Mouse (Mus musculus) thymus, adult 2 months (tissue): ENCODE data around the gene Icam1. TPM values are rescaled to one million over a fixed set of nuclear protein-coding genes. Genes with fewer than 3 reads are reported as not detected.
"Not testable (repeated sequence)": the region's sequence is repeated elsewhere in the genome, so short reads cannot be mapped to it uniquely, and the experiment has no call there.

Source experiments
- DNase-seq: peaks from one replicate; pipeline ENCODE4 v3.0.0; 2021
- H3K27ac ChIP-seq: fragments of 200-500 bp; 2 replicates; pipeline ENCODE4 v1.5.1; 2012; ENCODE audit warnings: low read length, control low read depth; ENCODE audit not compliant: control insufficient read depth, insufficient read depth
- H3K27me3 ChIP-seq: fragments of 200-500 bp; 2 replicates; pipeline ENCODE4 v1.6.1; 2012; ENCODE audit warnings: mild to moderate bottlenecking, low read length, moderate library complexity, mixed read lengths; ENCODE audit not compliant: control insufficient read depth, insufficient read depth
- H3K36me3 ChIP-seq: fragments of 200-500 bp; 2 replicates; pipeline ENCODE4 v1.6.1; 2012; ENCODE audit warnings: mild to moderate bottlenecking, low read length, moderate library complexity; ENCODE audit not compliant: control insufficient read depth, insufficient read depth
- H3K4me1 ChIP-seq: fragments of 200-500 bp; replicated peaks from 2 replicates; pipeline ENCODE4 v1.6.1; 2012; ENCODE audit warnings: low read length; ENCODE audit not compliant: control insufficient read depth, insufficient read depth
- H3K4me3 ChIP-seq: fragments of 200-500 bp; 2 replicates; pipeline ENCODE4 v1.5.1; 2012; ENCODE audit warnings: mild to moderate bottlenecking, low read length, control low read depth, moderate library complexity; ENCODE audit not compliant: control insufficient read depth, insufficient read depth
- CTCF ChIP-seq: fragments of 200-500 bp; IDR thresholded peaks from 2 replicates; pipeline ENCODE4 v1.5.1; 2012; ENCODE audit warnings: mild to moderate bottlenecking, control low read depth, low read length, moderate library complexity, borderline replicate concordance; ENCODE audit not compliant: control insufficient read depth, poor library complexity, insufficient read depth; ENCODE audit errors: extremely low read depth
- POLR2A ChIP-seq: fragments of 200-500 bp; IDR thresholded peaks from 2 replicates; pipeline ENCODE4 v1.6.1; 2012; ENCODE audit warnings: mild to moderate bottlenecking, low read length, control low read depth, moderate library complexity; ENCODE audit not compliant: control insufficient read depth, poor library complexity, insufficient read depth; ENCODE audit errors: extremely low read depth
- WGBS: fragments of 180-500 bp; shearing (Covaris S2); methylation state at CpG from one replicate; pipeline ENCODE4 v1.1.7; 2018; 5-methylcytosine and 5-hydroxymethylcytosine counted together
- polyA plus RNA-seq: library from polyadenylated mRNA; depleted of rRNA; stranded (reverse); fragments of >200 nt; gene quantifications from 2 replicates; pipeline ENCODE4 v1.2.3, GENCODE M21; 2012

Gene Icam1
- polyA plus RNA-seq, 1 experiment: 90.8 TPM

DNA sequence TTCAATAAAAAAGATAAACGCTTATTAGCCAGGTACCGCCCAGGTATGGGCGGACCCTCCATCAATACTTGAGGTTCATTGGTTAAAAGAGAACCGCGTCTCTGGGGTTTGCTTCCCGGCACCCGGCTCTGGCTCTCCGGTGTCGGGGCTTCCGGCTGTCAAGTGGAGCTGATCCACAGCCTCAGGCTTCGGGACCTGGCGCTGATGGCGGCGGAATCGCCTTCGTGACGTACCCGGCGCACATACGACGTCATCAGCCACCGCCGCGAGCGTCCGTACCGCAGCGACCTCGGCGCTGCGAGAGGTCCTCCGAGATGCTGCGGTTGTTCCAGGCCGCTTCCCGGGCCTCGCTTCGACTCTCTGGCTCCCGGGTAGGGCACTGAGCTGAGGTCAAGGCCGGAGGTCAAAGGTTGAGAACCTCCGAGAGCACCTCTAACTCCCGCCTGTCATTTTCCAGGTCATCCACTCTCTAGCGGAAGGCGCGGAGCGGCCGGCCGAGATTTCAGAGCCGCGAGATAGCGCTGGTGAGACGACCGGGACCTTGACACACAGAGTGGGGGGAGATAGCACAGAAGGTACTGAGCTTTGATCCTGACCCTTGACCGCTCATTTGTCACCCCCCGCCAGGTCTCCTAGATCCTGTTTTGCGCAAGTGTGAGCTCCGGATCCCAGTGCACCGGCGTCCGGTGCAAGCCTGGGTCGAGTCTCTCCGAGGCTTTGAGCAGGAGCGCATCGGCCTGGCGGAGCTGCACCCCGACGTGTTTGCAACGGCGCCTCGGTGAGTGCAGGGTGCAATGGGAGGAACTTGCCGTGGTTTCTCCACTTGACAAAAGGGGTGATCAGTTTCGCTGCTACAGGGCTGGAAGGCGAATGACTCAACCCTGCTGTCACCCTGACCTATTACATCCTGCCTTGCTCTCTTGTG is 12.9 kb upstream of the Icam1 start, which contains the start of gene Mrpl4:
TSS of gene Mrpl4 (plus strand) at position 112 of the 925 bp plus-strand sequence.
- TF ChIP-seq CTCF: peak; percentile 48; the same call in 1 of the 2 replicates
- TF ChIP-seq POLR2A: peak; percentile 51; the same call in 1 of the 2 replicates
- under 1% methylated on average over 72 of the region's 72 CpGs for WGBS
- H3K4me3 ChIP-seq: peak within 1 kb of the TSS; percentile 73
- peaks cover 3% of the 10 kb centered on the region; the same call in 1 of the 2 replicates for H3K4me1 ChIP-seq
- DNase-seq: peak; percentile 80
- no peaks in the 10 kb centered on the region for H3K27me3 ChIP-seq
- peaks cover 8% of the 10 kb centered on the region for H3K36me3 ChIP-seq
- H3K27ac ChIP-seq: no peak within 1 kb of the TSS

DNA sequence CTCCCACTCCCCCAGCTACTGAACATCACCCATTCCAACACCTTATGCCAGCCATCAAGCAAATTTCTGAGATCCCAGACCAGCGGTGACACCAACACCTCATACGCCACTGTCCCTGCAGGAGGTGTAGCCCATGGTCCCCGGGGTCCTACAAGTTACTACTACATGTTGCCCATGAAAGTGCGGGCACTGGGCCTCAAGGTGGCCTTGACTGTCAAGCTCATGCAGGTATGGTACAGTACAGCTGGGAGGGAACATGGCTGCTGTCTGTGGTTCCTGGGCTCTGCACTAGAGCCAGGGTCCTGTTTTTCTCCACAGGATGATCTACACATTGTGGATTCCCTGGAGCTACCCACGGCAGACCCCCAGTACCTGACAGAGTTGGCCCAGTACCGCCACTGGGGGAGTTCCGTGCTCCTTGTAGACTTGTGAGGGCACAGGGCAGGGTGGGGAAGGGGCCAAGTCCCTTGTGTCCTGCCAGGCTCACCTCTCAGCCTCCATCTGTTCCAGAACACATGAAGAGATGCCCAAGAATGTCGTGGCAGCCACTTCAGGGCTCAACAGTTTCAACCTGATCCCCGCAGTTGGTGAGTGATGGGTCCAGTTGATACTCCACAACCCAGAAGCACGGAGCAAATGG is 8.4 kb upstream of the Icam1 start:
- H3K27me3 ChIP-seq: no peaks in the 10 kb centered on the region
- peaks cover 10% of the 10 kb centered on the region for H3K36me3 ChIP-seq
- no peak for DNase-seq
- WGBS: 96% methylated on average over 10 of the region's 10 CpGs
- H3K4me3 ChIP-seq: no peak overlapping the region
- no peak for TF ChIP-seq CTCF
- no peak for TF ChIP-seq POLR2A
- peaks cover 3% of the 10 kb centered on the region; the same call in 1 of the 2 replicates for H3K4me1 ChIP-seq
- H3K27ac ChIP-seq: no peak overlapping the region

DNA sequence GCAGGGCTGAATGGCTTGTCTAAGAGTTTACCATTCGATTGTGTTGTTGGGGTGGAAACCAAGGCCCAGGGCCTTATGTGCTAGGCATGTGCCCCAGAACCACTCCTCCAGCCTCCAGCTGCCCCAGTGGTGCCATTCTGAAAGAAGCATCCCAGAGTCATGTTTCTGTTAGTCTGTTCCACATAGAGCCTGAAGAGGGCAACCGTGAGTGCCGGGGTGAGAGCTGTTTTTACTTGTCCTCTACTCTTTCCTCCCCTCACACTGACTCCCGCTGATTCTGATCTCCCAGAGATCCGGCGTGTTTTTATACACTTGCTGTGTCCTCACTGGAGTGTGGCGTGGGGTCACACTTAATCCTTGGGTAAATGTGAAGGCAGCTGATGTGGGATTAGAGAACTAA is 7.8 kb upstream of the Icam1 start:
- DNase-seq: no peak
- 88% methylated on average over 7 of the region's 7 CpGs for WGBS
- peaks cover 10% of the 10 kb centered on the region for H3K36me3 ChIP-seq

DNA sequence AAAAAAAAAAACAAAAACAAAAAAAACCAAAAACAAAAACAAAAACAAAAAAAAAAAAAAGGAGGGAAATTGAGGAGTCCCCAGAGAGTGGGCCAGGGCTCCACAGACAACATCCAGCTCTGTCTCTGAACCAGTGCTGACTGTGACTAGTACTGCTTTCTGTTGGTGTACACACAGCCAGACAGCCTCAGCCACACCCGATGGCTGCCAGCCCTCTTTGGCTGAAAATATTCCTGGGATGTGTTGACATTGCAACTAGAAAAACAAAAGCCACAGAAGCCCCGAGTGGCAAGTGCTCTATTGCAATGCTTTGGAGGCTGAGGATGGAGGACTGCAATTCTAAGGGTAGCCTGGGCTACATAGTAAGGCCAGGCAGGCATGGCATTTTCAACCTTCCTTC is 5.4 kb upstream of the Icam1 start:
- DNase-seq: no peak
- Histone ChIP-seq H3K4me3 (no peak overlapping the region), H3K27me3 (no peaks in the 10 kb centered on the region), H3K36me3 (peaks cover 10% of the 10 kb centered on the region), H3K27ac (no peak overlapping the region), H3K4me1 (peaks cover 10% of the 10 kb centered on the region)
- TF ChIP-seq CTCF (no peak), POLR2A (no peak)
- WGBS: 76% methylated on average over 2 of the region's 2 CpGs

More for the DNA sequence above, 7.8 kb upstream of the Icam1 start:
- no peak overlapping the region for H3K27ac ChIP-seq
- no peak for TF ChIP-seq CTCF
- no peak for TF ChIP-seq POLR2A
- no peak overlapping the region for H3K4me3 ChIP-seq
- H3K4me1 ChIP-seq: peaks cover 3% of the 10 kb centered on the region; the same call in 1 of the 2 replicates
- H3K27me3 ChIP-seq: no peaks in the 10 kb centered on the region

DNA sequence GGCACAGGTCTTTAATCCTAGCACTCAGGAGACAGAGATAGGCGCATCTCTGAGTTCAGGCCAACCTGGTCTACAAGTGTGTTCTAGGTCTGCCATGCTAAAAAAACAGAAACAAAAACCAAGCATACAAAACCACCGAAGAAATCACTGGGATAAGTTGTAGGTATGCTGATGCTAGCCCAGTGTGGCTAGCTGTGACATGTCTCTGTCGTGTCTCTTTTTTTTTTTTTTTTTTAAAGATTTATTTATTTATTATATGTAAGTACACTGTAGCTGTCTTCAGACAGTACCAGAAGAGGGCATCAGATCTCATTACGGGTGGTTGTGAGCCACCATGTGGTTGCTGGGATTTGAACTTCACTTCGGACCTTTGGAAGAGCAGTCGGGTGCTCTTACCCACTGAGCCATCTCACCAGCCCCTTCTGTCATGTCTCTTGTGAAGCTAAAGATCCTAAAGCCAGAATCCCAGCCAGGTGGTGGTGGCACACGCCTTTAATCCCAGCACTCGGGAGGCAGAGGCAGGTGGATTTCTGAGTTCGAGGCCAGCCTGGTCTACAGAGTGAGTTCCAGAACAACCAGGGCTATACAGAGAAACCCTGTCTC is 4.7 kb upstream of the Icam1 start:
- WGBS: 74% methylated on average over 9 of the region's 9 CpGs
- H3K4me3 ChIP-seq, DNase-seq, H3K27ac ChIP-seq, H3K27me3 ChIP-seq, H3K36me3 ChIP-seq: not testable (repeated sequence)
- H3K4me1 ChIP-seq: peaks cover 14% of the 10 kb centered on the region

DNA sequence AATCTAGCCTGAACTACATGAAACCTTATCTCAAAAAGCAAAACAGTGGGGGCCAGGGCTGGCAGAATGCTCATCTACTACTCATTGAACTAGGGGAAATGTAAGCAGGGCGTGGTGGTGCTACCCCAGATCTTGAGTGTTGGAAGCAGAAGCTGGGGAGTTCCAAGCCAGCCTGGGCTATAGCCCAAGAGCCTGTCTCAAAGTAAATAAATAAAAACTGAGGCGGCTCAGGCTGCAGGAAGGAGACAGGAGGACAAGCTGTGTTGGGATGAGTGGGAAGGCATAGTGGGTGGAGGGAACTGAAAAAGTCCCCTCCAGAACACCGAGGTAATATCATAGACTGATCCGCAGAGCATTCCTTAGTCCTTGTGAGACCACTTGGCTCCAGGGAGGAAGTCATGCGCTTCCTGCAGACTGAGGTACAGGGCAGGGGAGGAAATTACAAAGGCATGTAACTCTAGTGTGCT is 3.9 kb upstream of the Icam1 start:
- DNase-seq: no peak
- H3K4me3 ChIP-seq: no peak overlapping the region
- peaks cover 23% of the 10 kb centered on the region for H3K4me1 ChIP-seq
- no peak for TF ChIP-seq CTCF
- WGBS: 43% methylated on average over 5 of the region's 5 CpGs
- H3K27me3 ChIP-seq: no peaks in the 10 kb centered on the region
- no peak overlapping the region for H3K27ac ChIP-seq
- H3K36me3 ChIP-seq: peaks cover 7% of the 10 kb centered on the region; the same call in 1 of the 2 replicates
